Mouse (Mus musculus) cerebellum, adult (tissue): ENCODE measurements at regions not wholly inside any gene's neighbourhood (a gene's known extent, or its start where the extent isn't known, plus 50 kb on each side); places are given as distances from the start of the nearest gene placed in this dataset.

Source experiments
- ATAC-seq: cut with Nextera tagmentation; 2 replicates; pipeline ENCODE4 v1.9.2; 2017; ENCODE audit warnings: mild to moderate bottlenecking, moderate library complexity, mixed read lengths; ENCODE audit not compliant: insufficient number of reproducible peaks, low FRiP score, low TSS enrichment

DNA sequence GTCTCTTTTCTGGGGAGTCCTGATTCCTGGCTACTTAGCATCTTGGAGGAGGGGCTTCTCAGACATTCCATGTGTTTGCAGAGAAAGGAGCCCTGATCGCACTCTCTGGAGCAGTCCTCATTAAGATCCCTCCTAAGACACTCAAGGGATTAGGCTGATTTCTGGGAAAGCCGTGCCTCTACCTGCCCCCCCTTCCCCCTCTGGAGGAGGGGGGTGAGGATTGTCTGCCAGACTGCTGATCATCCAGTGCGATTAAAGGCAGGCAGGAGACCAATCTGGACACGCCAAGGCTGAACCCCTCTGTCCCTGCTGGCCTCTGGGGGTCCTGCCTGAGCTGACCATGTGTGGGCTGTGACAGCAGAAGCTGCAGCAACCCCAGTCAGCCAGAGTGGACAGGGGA is 65.4 kb downstream of the Vegfa start:
- no peak for ATAC-seq

DNA sequence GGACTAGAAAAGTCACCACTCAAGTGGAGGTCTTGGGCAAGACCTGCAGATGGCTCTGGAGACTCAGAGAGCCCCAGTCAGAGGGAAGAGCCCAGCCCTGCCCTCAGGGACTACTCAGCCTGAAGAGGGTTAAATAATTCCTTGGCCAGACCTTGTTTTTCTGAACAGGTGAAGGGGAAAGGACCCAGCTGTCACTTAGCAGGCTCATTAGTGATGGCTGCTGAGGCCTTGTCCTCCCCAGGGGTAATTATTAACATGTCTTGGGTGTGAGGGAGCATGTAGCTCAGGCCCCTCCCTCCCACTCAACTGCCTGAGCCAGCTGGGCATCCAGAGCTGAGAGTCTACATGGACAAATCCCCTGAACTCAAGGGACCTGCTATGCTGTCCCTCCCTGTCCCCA is 68.1 kb downstream of the Vegfa start:
- ATAC-seq: no peak

- no peak for ATAC-seq
These were observed 68.8 kb downstream of the Vegfa start for GRCm38 (mm10) chr17:45963332-45963731.

- no peak for ATAC-seq
These were observed 70.4 kb downstream of the Vegfa start for GRCm38 (mm10) chr17:45961626-45962319.

DNA sequence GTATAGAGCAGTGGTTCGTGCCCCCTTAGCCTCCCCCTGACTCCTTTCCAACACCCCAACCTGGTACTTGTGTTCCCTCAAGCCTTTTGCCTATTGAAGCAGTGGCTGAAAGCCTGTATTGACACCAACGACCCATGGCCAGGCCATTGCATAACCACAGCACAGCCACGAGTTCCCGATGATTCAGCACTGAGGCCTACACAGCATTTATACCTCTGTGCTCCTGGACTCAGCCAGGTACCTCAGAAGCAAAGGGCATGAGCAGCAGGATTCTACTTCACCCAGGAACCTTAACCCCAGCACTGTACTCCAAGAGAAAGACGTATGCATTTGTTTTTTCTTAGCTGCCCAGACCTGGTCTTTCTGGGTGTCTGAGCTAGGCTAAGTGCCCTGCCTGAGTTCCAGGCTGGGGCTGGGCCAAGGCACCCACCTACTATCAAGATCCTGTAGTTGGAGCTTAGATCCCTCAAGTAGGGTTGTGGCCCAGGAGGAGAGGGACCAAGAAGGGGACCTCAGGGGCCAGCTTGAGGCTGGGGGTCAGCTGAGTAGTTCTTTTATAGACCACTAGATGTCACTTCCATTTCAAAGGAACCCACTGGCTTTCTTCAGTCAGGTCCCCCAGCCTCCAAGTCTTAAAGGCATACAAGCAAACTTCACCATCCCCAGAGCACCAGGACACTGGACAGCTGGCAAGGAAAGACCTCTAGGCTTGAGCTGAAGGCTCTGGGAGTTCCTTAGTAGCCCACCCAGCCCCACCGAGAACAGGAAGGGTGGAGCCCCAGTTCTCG is 73.9 kb downstream of the Vegfa start:
- no peak for ATAC-seq

- ATAC-seq: no peak
These were observed 76.7 kb downstream of the Vegfa start for GRCm38 (mm10) chr17:45955481-45955880.

DNA sequence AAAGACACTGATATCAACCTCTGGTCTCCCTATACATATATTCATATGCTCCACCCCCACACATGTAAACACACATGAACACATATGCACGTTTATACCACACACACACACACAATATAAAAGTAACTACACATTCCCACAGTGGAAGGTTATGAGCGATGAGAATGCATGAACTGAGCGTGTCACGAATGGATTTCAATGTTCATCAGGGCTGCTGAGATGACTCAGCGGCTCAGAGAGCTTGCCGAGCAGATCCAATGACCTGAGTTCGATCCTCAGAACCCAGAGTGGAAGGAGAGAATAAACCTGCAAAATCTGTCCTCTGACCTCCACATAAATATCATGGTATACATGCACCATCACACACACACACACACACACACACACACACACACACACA is 77.3 kb downstream of the Vegfa start:
- no peak for ATAC-seq

DNA sequence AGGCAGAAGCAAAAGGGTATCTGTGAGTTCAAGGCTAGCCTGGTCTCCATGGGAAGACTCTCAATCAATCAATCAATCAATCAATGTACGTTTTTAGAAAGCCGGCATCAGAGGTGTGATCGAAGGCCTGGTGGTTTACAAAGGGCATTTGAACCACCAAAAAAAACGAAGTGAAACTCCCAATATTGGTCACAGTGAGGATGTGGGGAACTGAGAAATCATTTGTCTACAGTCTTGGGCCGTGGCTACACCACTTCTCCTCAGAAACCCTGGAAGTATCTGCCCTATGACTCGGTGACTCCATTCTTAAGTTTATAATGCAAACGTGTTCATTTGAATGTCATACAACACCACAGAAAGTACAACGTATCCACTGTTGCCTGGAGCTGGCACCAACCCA is 78.6 kb downstream of the Vegfa start:
- no peak for ATAC-seq

DNA sequence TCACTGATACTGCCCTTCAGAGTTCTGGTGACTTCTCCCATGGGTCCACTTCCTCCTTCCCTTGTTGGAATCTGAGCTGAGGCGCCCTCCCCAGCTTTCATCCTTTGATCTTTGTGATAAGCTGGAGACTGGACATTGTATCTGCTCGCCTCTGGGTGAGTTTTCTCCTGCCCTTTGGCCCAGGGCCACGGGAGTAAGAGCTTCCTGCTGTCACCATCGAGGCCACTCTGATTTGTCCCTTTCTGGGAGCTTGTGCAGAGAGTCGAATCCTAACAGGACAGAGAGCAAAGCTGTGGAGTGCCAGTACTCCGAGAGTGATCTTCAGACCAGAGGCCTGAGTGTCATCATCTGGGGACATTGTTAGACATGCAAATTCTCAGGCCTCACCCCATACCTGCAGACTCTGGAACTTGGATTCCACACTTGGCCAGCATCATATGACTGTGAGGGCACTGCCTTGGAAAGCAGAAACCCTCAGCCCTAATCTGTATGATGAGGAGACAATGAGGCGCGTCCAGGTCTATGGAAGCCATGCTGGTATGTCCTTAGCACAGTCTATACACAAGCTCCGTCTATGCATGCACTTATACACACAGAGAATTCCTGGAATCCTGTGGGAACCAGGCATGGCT is 81.5 kb downstream of the Vegfa start:
- no peak for ATAC-seq

- ATAC-seq: no peak
These were observed 83.0 kb downstream of the Vegfa start for GRCm38 (mm10) chr17:45949141-45949540.

GRCm38 (mm10) chr17:45948314-45948935 is 83.7 kb downstream of the Vegfa start:
- no peak for ATAC-seq

DNA sequence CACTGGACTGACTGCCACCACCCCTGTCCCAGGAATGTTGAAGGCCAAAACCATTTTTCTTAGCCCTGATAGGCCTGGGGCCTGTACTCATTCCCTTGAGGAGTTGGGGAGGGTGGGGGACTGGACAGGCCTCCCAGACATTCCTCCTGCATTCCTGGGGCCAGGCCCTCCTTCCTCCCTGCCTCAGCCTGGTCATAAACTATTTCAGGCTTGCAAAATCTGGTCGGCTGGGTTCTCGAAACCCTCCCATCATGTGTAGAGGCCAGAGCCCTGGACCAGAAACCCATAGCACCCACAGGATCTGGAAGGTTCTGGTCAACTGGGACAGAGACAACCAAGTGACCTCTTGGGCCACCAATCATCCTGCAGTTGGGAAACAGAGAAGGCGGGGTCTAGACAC is 87.2 kb downstream of the Vegfa start:
- no peak for ATAC-seq

GRCm38 (mm10) chr17:45943244-45943643 is 88.9 kb downstream of the Vegfa start:
- ATAC-seq: no peak

DNA sequence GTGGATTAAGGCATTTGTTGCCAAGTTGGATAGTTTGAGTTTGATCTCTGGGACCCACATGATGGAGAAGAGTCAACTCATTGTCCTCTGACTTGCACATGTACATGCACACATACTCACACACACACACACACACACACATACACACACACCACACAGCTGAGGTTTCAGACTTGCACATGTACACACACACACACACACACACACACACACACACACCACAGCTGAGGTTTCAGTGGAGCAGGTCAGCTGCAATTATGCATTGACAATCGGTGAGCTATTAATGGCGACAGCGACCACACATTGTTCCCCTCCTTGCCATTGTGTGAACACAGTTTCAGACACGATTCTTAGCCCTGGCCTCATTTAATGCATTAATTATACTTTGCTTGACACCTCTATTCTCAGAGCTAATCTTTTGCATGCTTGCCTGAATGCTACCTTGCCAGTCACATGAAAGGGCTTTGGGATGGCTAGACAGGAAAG is 90.2 kb downstream of the Vegfa start:
- ATAC-seq: no peak

DNA sequence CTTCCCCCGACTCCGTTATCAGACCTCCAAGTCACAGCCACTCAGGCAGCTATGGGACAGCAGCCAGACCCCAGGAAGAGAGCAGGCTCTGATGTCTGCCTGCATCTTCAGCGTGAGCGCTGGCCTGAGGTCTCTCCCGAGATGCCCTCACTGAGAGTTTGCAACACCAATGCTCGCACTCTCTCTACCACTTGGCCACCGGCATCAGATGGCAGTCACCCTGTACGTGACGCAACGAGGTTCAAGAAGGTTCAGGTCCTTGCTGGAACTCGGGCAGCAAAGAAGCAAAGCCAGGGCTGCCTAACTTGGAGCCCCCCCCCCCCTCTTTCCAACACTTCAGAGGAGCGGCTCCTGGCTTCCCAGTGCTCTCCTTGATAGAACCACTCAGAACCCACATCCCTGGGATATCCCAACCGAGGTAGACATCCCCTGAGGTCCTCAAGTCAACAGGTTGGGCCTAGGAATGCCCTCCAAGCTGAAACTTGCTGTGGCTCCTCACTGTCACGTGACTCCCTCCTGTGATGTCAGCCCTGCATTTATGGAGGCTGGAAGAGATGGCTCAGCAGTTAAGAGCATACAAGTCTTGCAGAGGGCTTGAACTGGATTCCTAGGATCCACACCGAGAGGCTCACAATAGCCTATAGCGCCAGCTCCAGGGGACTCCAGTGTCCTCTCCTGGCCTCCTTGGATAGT is 91.9 kb downstream of the Vegfa start:
- ATAC-seq: no peak

DNA sequence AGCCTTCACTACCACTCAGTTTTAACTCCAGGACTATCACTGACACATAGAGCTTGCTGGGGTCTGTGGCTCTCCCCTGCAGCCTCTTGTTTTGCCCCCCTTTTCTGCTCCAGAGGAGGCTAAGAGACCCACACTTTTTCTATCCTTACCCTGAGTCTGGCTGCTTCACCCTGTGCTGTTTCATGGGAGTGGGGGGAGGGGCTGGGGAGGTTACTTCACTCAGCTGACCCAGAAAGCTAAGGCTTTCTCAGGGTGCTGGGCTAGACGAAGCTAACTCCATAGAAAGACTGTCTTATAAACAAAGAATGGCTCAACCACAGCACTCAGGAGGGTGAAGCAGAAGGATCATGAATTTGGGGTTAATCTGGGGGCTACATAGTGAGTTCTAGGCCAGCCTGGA is 93.9 kb downstream of the Vegfa start:
- no peak for ATAC-seq

DNA sequence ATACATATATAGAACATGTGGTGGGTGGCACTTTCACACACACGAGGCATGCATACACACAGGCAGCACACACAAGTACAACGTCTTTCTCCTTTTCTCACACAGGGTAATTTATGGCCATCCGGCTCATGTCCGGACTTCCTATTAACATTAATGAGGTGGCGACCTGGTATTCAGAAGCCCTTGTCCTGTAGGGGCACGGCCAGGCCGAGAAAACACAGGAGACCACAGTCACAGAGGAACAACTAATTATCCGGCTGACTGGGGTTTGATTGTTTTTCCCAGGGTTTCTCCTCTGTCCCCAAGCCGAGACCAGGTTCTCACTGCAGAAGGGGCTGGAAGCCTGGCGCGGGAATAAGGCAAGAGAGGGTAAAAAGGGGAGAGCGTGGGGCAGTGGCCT is 95.6 kb downstream of the Vegfa start:
- ATAC-seq: no peak

- ATAC-seq: no peak
These were observed 96.9 kb downstream of the Vegfa start for GRCm38 (mm10) chr17:45935291-45935690.

- ATAC-seq: no peak
These were observed 98.2 kb downstream of the Vegfa start for GRCm38 (mm10) chr17:45934002-45934401.

GRCm38 (mm10) chr17:45933034-45933433 is 99.1 kb downstream of the Vegfa start:
- no peak for ATAC-seq
